Mouse (Mus musculus) stomach, embryonic 15.5 days (tissue): ENCODE results near the gene Scrn3. TPM values are rescaled to one million over a fixed set of nuclear protein-coding genes. Genes with fewer than 3 reads are reported as not detected.
A peak's percentile ranks its signal among the peaks of the same experiment; 100 is the strongest.

Source experiments
- ATAC-seq: fragments of 200-750 bp; cut with Nextera tagmentation; 2 replicates; pipeline ENCODE4 v1.8.0; 2017; ENCODE audit warnings: low read depth, moderate number of reproducible peaks, moderate TSS enrichment; ENCODE audit not compliant: insufficient read depth, low FRiP score
- H3K27ac ChIP-seq: fragments of 300-500 bp; sonication (generic); 2 replicates; pipeline ENCODE4 v1.5.1; 2015; ENCODE audit warnings: mild to moderate bottlenecking, inconsistent platforms
- H3K27me3 ChIP-seq: fragments of 300-500 bp; sonication (generic); replicated peaks from 2 replicates; pipeline ENCODE4 v1.6.1; 2015; ENCODE audit warnings: inconsistent platforms
- H3K36me3 ChIP-seq: fragments of 300-500 bp; sonication (generic); 2 replicates; pipeline ENCODE4 v1.6.1; 2015; ENCODE audit warnings: inconsistent platforms
- H3K4me1 ChIP-seq: fragments of 300-500 bp; sonication (generic); 2 replicates; pipeline ENCODE4 v1.6.1; 2015; ENCODE audit warnings: inconsistent platforms
- H3K4me2 ChIP-seq: fragments of 300-500 bp; sonication (generic); 2 replicates; pipeline ENCODE4 v1.6.1; 2015; ENCODE audit warnings: mild to moderate bottlenecking, inconsistent platforms
- H3K4me3 ChIP-seq: fragments of 300-500 bp; sonication (generic); replicated peaks from 2 replicates; pipeline ENCODE4 v1.5.1; 2015; ENCODE audit warnings: inconsistent platforms
- H3K9ac ChIP-seq: fragments of 300-500 bp; sonication (generic); 2 replicates; pipeline ENCODE4 v1.6.1; 2015; ENCODE audit warnings: inconsistent platforms
- H3K9me3 ChIP-seq: fragments of 300-500 bp; sonication (generic); 2 replicates; pipeline ENCODE4 v1.6.1; 2016; ENCODE audit warnings: inconsistent platforms
- WGBS: fragments of 180-500 bp; shearing (Covaris S2); methylation state at CpG from one replicate; pipeline ENCODE4 v1.1.7; 2015; 5-methylcytosine and 5-hydroxymethylcytosine counted together
- polyA plus RNA-seq: library from polyadenylated mRNA; unstranded; fragments of >200 nt; fragmentation: Nextera tagmentation; extraction: Ambion mirVana; gene quantifications from 2 replicates; pipeline ENCODE4 v1.2.1, GENCODE M21; 2015

Scrn3 gene
- polyA plus RNA-seq, 1 experiment from 2014 or later = 15.3 TPM

DNA sequence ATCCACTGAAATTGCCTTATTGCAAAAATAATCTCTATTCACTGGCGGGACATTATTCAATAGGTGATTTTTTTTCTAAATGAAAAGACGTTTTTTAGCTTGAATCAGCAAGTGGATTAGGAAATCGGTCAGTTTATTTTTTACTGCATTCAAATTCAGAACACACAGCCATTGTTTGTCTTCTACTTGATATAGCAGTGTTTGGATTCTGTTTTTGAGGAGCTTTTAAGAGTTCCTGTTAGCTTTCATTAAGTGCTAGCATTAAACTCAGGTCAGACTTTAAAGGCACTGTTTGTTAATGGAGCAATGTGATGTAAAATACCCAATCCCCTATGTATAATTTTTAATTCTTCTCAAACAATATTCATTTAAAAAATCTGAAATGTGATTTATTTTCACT lies 13.6 kb upstream of the Scrn3 start:
- H3K4me3 ChIP-seq = no peak overlapping the region
- no peak overlapping the region for H3K4me2 ChIP-seq
- no peaks in the 10 kb centered on the region for H3K9me3 ChIP-seq
- H3K27ac ChIP-seq = no peak overlapping the region
- no peak for ATAC-seq
- 85% methylated on average over 3 of the region's 3 CpGs for WGBS
- no peak overlapping the region for H3K9ac ChIP-seq
- no peaks in the 10 kb centered on the region for H3K27me3 ChIP-seq
- no peaks in the 10 kb centered on the region for H3K36me3 ChIP-seq
- H3K4me1 ChIP-seq = no peaks in the 10 kb centered on the region

DNA sequence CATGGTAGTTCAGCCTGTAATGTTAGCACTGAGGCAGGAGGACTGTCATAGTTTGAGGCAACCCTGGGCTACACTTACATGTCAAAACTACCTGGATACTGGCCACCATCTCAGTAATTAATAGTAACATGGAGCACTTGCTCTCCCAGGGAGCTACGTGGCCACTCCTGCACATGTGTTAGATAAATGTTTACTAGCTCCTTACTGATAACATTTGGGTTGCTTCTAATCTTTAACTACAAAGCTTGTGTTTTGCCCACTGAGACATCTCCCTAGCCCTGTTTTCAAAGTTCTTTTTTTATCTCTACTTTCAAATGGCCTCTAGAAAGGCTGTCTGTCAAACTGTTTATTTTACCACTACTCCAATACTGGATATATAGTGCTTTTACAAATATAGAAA lies 10.4 kb upstream of the Scrn3 start:
- H3K4me2 ChIP-seq = no peak overlapping the region
- no peaks in the 10 kb centered on the region for H3K27me3 ChIP-seq
- no peak overlapping the region for H3K27ac ChIP-seq
- no peak overlapping the region for H3K9ac ChIP-seq
- H3K36me3 ChIP-seq = 0 out of 2 replicates have a peak, but pooled peaks cover 4% of the 10 kb centered on the region
- WGBS = 32% methylated on average over 1 of the region's 1 CpGs
- H3K9me3 ChIP-seq = no peaks in the 10 kb centered on the region
- no peak overlapping the region for H3K4me3 ChIP-seq
- H3K4me1 ChIP-seq = no peaks in the 10 kb centered on the region
- peak; percentile 65; the same call in 1 of the 2 replicates for ATAC-seq

DNA sequence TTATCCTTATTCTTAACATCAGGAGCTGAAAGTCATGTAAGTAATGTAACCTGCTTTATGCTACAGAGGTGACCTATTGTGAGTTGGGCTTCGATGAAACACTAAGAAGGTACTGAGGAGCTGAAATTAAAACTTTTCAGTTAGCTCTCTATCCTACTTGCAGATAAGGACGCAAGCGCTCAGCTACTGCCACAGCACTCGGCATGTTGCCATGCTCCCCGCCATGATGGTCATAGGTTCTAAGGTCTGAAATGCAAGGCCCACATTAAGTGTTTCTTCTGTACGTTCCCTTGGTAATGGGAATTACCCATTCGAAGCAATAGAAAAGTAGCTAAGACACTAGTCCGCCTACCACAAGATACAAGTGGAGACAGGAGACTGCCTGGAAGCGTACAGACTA lies 9.7 kb upstream of the Scrn3 start:
- WGBS = 88% methylated on average over 9 of the region's 9 CpGs
- no peak overlapping the region for H3K4me2 ChIP-seq
- ATAC-seq = no peak
- peaks cover 5% of the 10 kb centered on the region; the same call in 1 of the 2 replicates for H3K36me3 ChIP-seq
- H3K9me3 ChIP-seq = no peaks in the 10 kb centered on the region
- H3K9ac ChIP-seq = no peak overlapping the region
- H3K4me1 ChIP-seq = no peaks in the 10 kb centered on the region
- no peak overlapping the region for H3K27ac ChIP-seq
- H3K27me3 ChIP-seq = no peaks in the 10 kb centered on the region
- no peak overlapping the region for H3K4me3 ChIP-seq

DNA sequence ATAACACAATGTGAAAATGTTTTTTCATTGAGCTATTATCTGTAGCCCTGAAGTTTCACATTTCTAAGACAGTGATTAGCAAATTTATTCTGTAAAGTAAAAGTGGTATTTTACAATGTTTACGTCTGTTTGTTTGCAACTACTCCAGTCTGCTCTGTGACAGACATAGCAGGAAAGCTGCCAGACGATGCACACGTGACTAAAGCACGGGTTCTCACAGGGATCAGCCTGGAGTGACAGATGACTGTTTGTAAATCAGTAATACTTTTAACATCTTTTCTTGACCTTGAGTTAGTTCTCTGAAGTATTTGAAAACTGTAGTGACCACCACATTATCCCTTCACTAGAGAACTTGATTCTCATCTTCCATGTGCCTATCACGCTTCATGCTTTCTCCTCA lies 7.9 kb upstream of the Scrn3 start:
- Histone ChIP-seq H3K4me1 (no peaks in the 10 kb centered on the region), H3K36me3 (peaks cover 13% of the 10 kb centered on the region)

DNA sequence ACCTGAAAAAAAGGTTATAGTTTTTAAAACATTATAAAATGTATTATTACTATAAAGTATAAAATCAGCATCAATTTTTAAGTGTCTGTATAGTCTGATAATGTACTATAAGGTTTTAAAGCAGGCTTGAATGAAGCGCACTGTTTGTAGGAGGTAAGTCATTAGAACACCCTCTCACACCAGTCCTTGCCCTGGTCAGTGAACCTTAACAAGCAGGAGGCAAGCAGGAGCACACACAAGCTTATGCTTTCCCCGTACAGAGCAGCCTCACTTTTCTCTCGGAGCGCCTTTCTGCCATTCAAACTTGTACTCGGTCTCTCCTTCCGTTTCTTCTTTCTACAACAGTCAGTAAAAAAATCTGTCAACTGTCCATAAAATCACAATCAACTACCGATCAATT lies 6.4 kb upstream of the Scrn3 start:
- WGBS = 92% methylated on average over 7 of the region's 7 CpGs
- ATAC-seq = no peak
- Histone ChIP-seq H3K27me3 (no peaks in the 10 kb centered on the region), H3K27ac (no peak overlapping the region), H3K9ac (no peak overlapping the region), H3K9me3 (no peaks in the 10 kb centered on the region), H3K4me3 (no peak overlapping the region), H3K4me1 (peaks cover under 1% of the 10 kb centered on the region; the same call in 1 of the 2 replicates), H3K4me2 (no peak overlapping the region), H3K36me3 (peaks cover 15% of the 10 kb centered on the region)

More for the DNA sequence above, 7.9 kb upstream of the Scrn3 start:
- H3K4me3 ChIP-seq = no peak overlapping the region
- no peaks in the 10 kb centered on the region for H3K27me3 ChIP-seq
- WGBS = 85% methylated on average over 5 of the region's 5 CpGs
- H3K4me2 ChIP-seq = no peak overlapping the region
- H3K27ac ChIP-seq = no peak overlapping the region
- no peak for ATAC-seq
- no peak overlapping the region for H3K9ac ChIP-seq
- H3K9me3 ChIP-seq = no peaks in the 10 kb centered on the region

DNA sequence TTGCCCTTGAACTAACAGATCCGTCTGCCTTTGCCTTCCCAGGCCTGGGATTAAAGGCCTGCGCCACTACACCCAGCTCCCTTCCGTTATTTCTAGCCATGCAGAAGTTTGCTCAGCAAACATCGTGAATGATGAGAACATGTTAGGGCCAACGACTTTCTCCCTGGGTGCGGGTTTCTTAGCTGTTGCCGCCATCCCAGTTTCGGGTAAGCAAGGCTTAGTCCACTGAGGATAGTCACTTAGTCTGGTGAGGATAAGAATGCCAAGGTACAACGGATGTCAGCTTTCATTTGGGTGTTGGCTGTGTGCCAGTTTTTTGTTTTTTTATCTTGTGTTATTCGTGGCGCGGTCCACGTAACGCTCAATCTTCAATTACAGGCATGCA lies 708 bp downstream of the Scrn3 start:
- peak overlapping the region; percentile 57 for H3K4me2 ChIP-seq
- peaks cover 5% of the 10 kb centered on the region; the same call in 1 of the 2 replicates for H3K4me1 ChIP-seq
- H3K27ac ChIP-seq = peak overlapping the region; percentile 86
- H3K27me3 ChIP-seq = no peaks in the 10 kb centered on the region
- no peaks in the 10 kb centered on the region for H3K9me3 ChIP-seq
- WGBS = 30% methylated on average over 14 of the region's 14 CpGs
- H3K4me3 ChIP-seq = peak overlapping the region; percentile 75
- no peak for ATAC-seq
- H3K36me3 ChIP-seq = peaks cover 9% of the 10 kb centered on the region
- H3K9ac ChIP-seq = peak overlapping the region; percentile 30; the same call in 1 of the 2 replicates

DNA sequence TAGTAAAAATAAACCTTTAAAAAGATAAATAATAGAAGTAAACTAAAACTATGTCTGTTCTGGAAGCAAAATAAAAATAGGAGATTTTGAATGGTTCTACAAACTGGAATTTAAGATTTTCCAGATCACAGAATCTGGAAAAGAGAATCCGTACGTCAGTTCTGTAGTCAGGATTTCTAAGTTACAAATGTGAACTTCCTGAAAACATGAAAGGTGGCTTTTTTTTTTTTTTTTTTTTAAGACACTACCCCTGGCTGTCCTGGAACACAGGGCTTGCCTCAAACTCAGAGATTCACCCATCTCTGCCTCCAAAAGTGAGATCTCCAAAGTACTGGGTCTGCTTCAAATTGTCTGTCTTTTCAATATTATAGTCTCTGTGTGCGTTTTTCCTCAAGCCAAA lies 1.9 kb downstream of the Scrn3 start:
- Histone ChIP-seq H3K9ac (no peak overlapping the region), H3K27me3 (no peaks in the 10 kb centered on the region), H3K4me2 (no peak overlapping the region), H3K27ac (no peak overlapping the region), H3K9me3 (no peaks in the 10 kb centered on the region), H3K36me3 (peaks cover 4% of the 10 kb centered on the region), H3K4me3 (no peak overlapping the region), H3K4me1 (peaks cover 5% of the 10 kb centered on the region; the same call in 1 of the 2 replicates)
- 86% methylated on average over 3 of the region's 3 CpGs for WGBS
- ATAC-seq = no peak

DNA sequence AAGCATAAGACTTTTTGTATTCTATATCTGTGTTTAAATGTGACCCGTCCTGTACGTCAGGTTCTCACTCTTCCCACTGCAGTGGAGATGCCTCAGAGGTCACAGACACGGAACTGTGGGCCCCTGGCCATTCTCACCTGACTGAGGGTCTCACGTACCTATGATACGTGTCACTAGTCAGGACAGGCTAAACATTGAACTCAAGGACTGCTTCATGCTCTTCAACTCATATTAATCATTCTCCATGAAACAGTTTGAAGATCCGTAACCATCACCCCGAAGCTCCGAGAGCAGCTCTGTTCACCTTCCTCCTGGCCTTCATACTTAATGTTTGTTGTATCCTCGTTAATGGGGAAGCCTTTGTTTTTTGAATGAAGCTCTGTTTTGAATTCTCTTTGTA lies 5.0 kb downstream of the Scrn3 start:
- ATAC-seq = no peak
- Histone ChIP-seq H3K36me3 (no peaks in the 10 kb centered on the region), H3K9me3 (no peaks in the 10 kb centered on the region), H3K27me3 (no peaks in the 10 kb centered on the region), H3K4me3 (no peak overlapping the region), H3K9ac (no peak overlapping the region), H3K27ac (no peak overlapping the region), H3K4me2 (no peak overlapping the region), H3K4me1 (no peaks in the 10 kb centered on the region)
- 89% methylated on average over 9 of the region's 9 CpGs for WGBS

DNA sequence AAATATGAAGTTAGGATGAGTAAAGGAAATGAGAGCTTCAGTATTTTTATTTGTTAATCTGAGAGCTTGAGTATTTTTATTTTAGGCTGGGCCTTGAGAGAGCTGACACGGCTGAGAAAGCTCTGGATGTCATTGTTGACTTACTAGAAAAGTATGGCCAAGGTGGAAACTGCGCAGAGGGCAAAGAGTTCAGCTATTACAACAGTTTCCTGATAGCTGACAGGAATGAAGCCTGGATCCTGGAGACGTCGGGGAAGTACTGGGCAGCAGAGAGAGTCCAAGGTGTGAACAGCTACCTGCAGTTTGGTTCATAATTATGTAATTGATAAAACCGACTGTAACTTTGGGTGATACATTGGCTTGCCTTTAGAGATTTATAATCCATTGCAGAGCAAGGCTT lies 6.8 kb downstream of the Scrn3 start:
- Histone ChIP-seq H3K36me3 (no peaks in the 10 kb centered on the region), H3K4me3 (no peak overlapping the region), H3K9me3 (no peaks in the 10 kb centered on the region), H3K27me3 (no peaks in the 10 kb centered on the region), H3K4me2 (no peak overlapping the region), H3K27ac (no peak overlapping the region), H3K9ac (no peak overlapping the region), H3K4me1 (no peaks in the 10 kb centered on the region)
- WGBS = 87% methylated on average over 5 of the region's 5 CpGs
- no peak for ATAC-seq

DNA sequence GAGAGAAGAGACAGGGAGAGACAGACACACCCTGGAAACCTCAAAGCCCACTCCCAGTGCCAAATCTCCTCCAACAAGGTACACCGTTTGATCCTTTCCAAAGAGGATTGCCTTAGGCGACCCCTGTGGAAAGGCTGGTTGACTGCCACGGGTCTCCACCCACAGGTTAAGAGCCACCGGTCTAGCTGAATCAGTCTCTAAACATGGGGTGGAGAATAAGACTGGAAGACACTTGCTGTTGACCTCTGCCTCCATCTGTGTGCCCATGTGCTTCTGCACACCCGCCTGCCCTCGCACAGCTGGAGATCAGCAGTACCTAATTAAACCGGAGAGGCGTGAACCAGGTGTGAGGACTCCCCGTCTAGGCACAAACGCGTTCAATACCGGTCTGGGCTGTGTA lies 10.6 kb downstream of the Scrn3 start:
- no peaks in the 10 kb centered on the region for H3K9me3 ChIP-seq
- no peak overlapping the region for H3K4me3 ChIP-seq
- no peaks in the 10 kb centered on the region for H3K4me1 ChIP-seq
- no peak overlapping the region for H3K27ac ChIP-seq
- H3K27me3 ChIP-seq = no peaks in the 10 kb centered on the region
- 66% methylated on average over 12 of the region's 12 CpGs for WGBS
- ATAC-seq = no peak
- no peak overlapping the region for H3K9ac ChIP-seq
- H3K36me3 ChIP-seq = no peaks in the 10 kb centered on the region
- no peak overlapping the region for H3K4me2 ChIP-seq

DNA sequence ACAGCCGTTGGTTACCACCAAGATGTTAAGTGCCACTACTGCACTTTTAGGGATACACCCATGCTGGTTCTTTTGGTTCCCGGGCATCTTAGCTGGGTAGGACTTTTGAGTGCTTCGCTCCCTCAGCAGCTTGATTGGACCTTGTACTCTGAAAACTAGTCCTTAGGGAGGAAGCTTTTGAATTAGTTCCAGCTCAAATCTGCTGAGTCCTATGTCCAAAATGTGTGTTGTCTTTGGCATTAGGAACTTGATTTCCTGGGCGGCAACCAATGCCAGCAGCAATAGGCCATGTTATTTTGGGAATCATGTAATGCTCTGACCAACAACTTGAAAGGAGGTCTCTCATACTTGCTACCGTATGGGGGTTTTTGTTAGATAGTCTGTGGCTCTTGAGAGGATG lies 13.5 kb downstream of the Scrn3 start:
- Histone ChIP-seq H3K4me1 (no peaks in the 10 kb centered on the region), H3K27ac (no peak overlapping the region), H3K4me3 (no peak overlapping the region), H3K36me3 (no peaks in the 10 kb centered on the region), H3K9ac (no peak overlapping the region), H3K27me3 (no peaks in the 10 kb centered on the region), H3K9me3 (no peaks in the 10 kb centered on the region), H3K4me2 (no peak overlapping the region)
- ATAC-seq = no peak
- 89% methylated on average over 5 of the region's 5 CpGs for WGBS

DNA sequence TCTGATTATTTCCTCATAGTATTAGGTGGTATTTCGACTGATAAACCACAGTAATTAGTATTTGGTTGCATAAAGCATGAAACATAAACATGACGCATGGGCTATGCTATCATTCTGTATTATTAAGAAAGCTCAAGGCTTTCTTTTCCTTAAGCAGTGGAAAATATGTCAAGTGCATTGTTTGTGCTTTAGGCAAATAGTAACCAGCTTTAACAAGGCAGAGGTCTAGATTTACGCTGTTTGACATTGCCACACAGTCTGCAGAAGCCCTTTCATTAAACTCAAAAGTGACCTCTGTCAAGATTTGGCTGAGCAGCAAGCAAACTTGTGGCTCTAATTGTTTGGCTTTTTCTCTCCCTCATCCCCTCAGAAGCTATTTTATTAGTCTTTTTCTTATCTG lies 23.5 kb downstream of the Scrn3 start:
- Histone ChIP-seq H3K36me3 (no peaks in the 10 kb centered on the region), H3K27ac (no peak overlapping the region), H3K27me3 (no peaks in the 10 kb centered on the region), H3K9ac (no peak overlapping the region), H3K9me3 (no peaks in the 10 kb centered on the region), H3K4me2 (no peak overlapping the region), H3K4me3 (no peak overlapping the region), H3K4me1 (no peaks in the 10 kb centered on the region)
- no peak for ATAC-seq
- WGBS = 82% methylated on average over 3 of the region's 3 CpGs

DNA sequence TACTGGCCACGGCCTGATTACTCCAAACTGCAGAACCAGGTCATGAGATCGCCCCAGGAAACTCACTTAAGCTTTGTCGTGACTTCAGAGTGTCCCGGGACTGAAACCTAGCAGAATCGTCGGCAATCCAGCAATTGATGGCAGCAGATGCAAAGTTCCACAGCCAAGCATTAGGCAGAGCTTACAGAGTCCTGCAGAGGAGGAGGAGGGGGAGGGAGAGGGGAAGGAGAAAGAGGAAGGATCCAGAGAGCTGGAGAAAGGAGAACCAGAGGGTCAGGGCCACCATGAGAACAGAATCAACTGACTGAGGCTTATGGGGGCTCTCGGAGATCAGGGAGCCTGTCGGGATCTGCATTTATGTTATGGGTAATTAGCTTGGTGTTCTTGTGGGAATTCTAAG lies 26.0 kb downstream of the Scrn3 start:
- 74% methylated on average over 8 of the region's 8 CpGs for WGBS

More for the DNA sequence above, 26.0 kb downstream of the Scrn3 start:
- no peak overlapping the region for H3K4me3 ChIP-seq
- ATAC-seq = no peak
- no peaks in the 10 kb centered on the region for H3K9me3 ChIP-seq
- H3K9ac ChIP-seq = no peak overlapping the region
- no peaks in the 10 kb centered on the region for H3K36me3 ChIP-seq
- H3K27ac ChIP-seq = no peak overlapping the region
- no peaks in the 10 kb centered on the region for H3K27me3 ChIP-seq
- no peak overlapping the region for H3K4me2 ChIP-seq
- no peaks in the 10 kb centered on the region for H3K4me1 ChIP-seq
